8 mouse cellular contexts compared by ENCODE assay signal in the genomic region with DNA sequence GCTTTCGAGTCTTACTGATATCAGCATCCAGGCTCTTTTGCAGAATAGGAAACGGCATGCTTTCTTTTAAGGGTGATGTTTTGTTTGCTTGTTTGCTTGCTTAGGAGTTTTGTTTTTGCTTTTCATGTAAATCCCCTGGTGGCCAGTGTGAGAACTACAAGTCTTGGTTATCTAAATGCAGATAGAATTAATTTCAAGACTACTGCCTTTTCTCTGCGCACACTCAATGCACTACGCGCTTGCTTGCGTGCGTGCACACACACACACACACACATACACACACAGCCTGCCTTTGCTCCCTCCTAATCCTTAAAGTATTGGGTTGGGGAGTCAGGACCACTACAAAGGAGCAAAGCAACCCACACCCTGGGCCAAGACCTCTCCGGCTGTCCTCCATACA.
DNase-seq lines count a peak whose midpoint lies in the region; TF ChIP-seq lines count a peak whose summit lies in the region.

No protein-coding gene starts in this region.

- no peak overlapping the region for H3K27ac ChIP-seq in ES-E14 (ENCODE audit: insufficient read depth, low read depth, low read length, poor library complexity, severe bottlenecking)
- no peak overlapping the region for H3K27ac ChIP-seq in forebrain, embryonic 10.5 days

- peaks cover 0 to 3% of the 10 kb centered on the region in 2 experiments; a peak in 1 of 4 replicates for H3K4me1 ChIP-seq in ES-E14 (ENCODE audit: control insufficient read depth in 2 of 2, insufficient read depth in 2 of 2, low read length in 2 of 2, poor library complexity in 1 of 2)
- H3K4me1 ChIP-seq in forebrain, embryonic 10.5 days: peaks cover 22% of the 10 kb centered on the region

- DNase-seq in cerebellum, adult 8-10 months: peak; percentile 22
- DNase-seq in cerebellum, adult 9-11 months: no peak
- peak; percentile 36 to 61 for DNase-seq in left cerebral cortex, postnatal 14 days (ENCODE audit: low spot score in 2 of 2)
- DNase-seq in left cerebral cortex, adult 8-10 months (ENCODE audit: low spot score in 2 of 2): no peak
- DNase-seq in ES-E14 (ENCODE audit: low read depth, low spot score): peak; percentile 29
- DNase-seq in kidney, postnatal 10 days: peak; percentile 66
- no peak for DNase-seq in forebrain, embryonic 10.5 days (ENCODE audit: extremely low spot score, low spot score)
- no peak for DNase-seq in heart, postnatal 25 days (ENCODE audit: low spot score)

- intact Hi-C loops in left cerebral cortex, postnatal 14 days (cut with DNase I): no loop called here
- intact Hi-C loops in heart, postnatal 25 days (cut with DNase I): no loop called here

- H3K4me3 ChIP-seq in ES-E14 (ENCODE audit: insufficient read depth in 1 of 2, low read depth in 1 of 2, low read length in 2 of 2, poor library complexity in 1 of 2, severe bottlenecking in 1 of 2): no peak overlapping the region
- H3K4me3 ChIP-seq in forebrain, embryonic 10.5 days: no peak overlapping the region

- H3K27me3 ChIP-seq in forebrain, embryonic 10.5 days (ENCODE audit: poor library complexity, severe bottlenecking): peaks cover 14% of the 10 kb centered on the region; the same call in 1 of the 2 replicates

- no peaks in the 10 kb centered on the region for H3K9me3 ChIP-seq in ES-E14 (ENCODE audit: control insufficient read depth, insufficient read depth, low read depth, low read length)
- no peaks in the 10 kb centered on the region for H3K9me3 ChIP-seq in forebrain, embryonic 10.5 days

- H3K9ac ChIP-seq in ES-E14 (ENCODE audit: insufficient read depth, low read depth, low read length, poor library complexity, severe bottlenecking): no peak overlapping the region

- in situ Hi-C loops in ES-E14 (cut with MboI; ENCODE audit: low sequenced_read_pairs in 2 of 2, unreplicated experiment in 2 of 2): no loop called here

- WGBS in forebrain, embryonic 10.5 days: 86% methylated on average over 8 of the region's 8 CpGs

- peaks cover 3% of the 10 kb centered on the region; the same call in 1 of the 2 replicates for H3K36me3 ChIP-seq in ES-E14 (ENCODE audit: control insufficient read depth, insufficient read depth, low read length, poor library complexity, severe bottlenecking)
- H3K36me3 ChIP-seq in forebrain, embryonic 10.5 days (replicated peaks): peaks cover 9% of the 10 kb centered on the region; the same call in 1 of the 2 replicates

TF ChIP-seq in ES-E14, 5 proteins besides CTCF, POLR2A, EP300 and RAD21:
- TF ChIP-seq CHD2 (IDR thresholded peaks at IDR 0.05; ENCODE audit: low read depth, low read length) (no peak), ZC3H11A (IDR thresholded peaks at IDR 0.05; ENCODE audit: borderline replicate concordance, low read depth, low read length) (no peak)

Comparison
In these comparisons a context has a peak if more than half of its experiments do, and no peak if none do; other contexts are left out.
1. DNase-seq: peak in cerebellum, adult 8-10 months (single experiment), left cerebral cortex, postnatal 14 days (2 of 2), ES-E14 (single experiment) and kidney, postnatal 10 days (single experiment); none in cerebellum, adult 9-11 months (single experiment), left cerebral cortex, adult 8-10 months (0 of 2), forebrain, embryonic 10.5 days (single experiment) and heart, postnatal 25 days (single experiment).